Mouse (Mus musculus) liver, embryonic 14.5 days (tissue): ENCODE measurements around the gene Padi6.

Source experiments
- CTCF ChIP-seq: IDR thresholded peaks from 2 replicates; pipeline ENCODE4 v1.5.1; 2016; ENCODE audit warnings: antibody characterized with exemption, low read depth, control low read depth
- EP300 ChIP-seq: IDR thresholded peaks from 2 replicates; pipeline ENCODE4 v1.6.1; 2016; ENCODE audit warnings: antibody characterized with exemption, low read depth

- peak; percentile 97 for TF ChIP-seq CTCF
- no peak for TF ChIP-seq EP300
Observed at GRCm38 (mm10) chr4:140788983-140789382, 46.5 kb upstream of the Padi6 start.
